Mouse (Mus musculus): ENCODE measurements around the gene Atg10. TPM values are rescaled to one million over a fixed set of nuclear protein-coding genes. Genes with fewer than 3 reads are reported as not detected.

The Atg10 gene
- 2.9 TPM for polyA plus RNA-seq (2015; fragmentation: Illumina TruSeq; extraction: RNeasy Lipid Tissue Mini Kit (QIAGEN cat#74804); ENCODE audit: insufficient read depth, low read depth, low replicate concordance)

DNA sequence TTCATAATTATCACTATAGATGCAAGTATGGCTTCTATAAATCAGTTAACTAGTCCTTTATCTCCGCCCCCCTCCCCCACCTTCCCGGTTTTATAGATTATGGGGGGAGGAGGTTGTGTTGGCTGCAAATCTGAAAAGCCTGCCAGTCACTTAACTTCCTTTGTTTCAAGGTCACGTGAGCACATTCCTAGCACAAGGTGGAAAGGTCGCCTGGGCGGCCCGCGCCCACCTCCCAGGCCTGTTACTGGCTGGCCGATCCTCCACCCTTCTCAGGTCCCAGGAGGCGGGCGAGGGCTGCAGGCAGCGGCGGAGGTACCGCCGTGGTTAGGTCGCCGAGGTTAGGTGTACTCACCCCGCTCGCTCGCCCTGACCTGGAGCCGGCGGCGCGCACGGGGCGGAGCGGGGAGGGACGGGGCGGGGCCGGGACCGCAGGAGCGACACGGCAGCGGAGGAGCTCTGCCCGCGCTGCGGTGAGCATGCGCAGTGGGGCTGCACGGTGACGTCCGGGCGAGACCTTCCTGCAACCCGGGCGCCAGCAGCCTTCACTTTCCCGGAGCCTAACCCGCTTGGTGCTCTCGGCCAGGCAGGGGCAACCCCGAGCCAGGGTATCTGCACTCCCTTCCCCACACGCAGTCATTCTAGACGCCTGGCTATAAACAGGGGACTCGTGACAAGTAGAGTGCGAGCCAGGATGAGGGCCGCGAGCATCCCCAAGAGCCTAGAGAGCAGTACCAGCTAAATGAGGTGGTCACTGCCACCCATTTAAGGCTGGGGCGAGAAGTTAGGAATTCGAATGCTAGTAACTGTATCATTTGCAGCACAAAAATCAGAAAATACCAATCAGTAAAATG, at the start of gene Atg10:
Gene Atg10, minus strand, starts transcription at position 382 of the 851 bp plus-strand sequence.

DNA sequence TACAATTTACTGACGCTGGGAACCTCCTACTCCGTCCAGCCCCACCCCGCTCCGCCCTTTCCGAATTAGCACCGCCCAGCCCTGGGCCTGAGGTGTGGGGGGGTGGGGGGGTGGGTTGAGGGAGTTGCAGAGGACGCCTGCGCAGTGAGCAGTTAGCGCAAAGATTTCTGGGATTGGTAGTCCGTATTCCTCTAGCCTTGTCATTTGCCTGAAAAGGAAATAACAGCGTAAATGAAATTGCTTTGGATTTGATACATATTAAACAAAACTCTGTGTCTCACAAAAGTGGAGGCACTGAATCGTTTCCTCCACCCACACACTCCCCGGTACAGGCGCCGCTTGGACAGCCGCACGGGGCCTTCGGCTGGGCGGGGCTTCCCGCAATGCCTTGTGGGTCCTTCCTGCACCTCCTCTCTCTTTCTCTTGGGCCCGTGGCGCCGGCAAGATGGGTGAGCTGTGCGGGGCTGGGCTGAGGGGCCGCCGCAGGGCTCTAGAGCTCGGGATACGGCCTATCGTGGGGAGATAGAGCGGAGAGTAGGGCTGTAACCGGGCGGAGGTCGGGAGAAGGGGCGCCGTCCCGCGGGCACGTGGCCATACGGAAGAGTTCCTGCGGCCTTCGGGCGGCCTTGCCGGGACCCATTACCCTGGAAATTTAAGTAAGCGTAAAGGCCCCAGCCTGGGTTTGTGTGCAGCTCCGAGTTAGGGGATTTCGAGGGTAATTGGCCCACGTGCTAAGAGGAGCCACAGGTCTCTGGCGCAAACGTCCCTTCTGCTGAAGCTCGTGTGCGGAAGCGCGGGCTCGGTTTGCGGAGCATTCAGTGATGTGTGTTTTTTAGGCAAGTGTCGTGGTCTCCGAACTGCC, 300.8 kb downstream of the Atg10 start, which contains the start of gene Rps23:
Gene Rps23, plus strand, starts transcription at position 208 of the 862 bp plus-strand sequence.

DNA sequence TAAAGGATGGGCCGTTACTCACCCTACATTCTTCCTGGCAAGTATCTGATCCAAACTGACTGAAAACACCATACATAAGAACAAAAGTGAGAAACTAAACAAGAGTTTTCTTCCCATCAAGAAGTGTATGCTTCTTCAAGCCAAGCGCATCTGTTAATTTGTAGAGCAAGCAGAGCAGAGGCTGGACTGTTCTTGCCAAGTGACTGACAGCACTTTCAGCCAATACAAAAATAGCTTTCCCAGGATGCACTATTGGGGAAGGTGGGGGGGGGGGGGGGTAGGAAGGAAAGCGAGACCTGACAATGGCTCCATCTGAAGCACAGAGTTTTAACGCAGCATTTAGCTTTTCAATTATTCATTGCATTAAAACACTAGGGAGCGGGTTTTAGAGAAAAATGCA, 318.6 kb downstream of the Atg10 start, which contains the start of gene Atp6ap1l:
Gene Atp6ap1l, minus strand, starts transcription at position 180 of the 400 bp plus-strand sequence.

Other genes starting within 250 kb of the Atg10 start
- 2.5 TPM for gene Ssbp2, start 236.3 kb upstream of the Atg10 start, polyA plus RNA-seq (2015; fragmentation: Illumina TruSeq; extraction: RNeasy Lipid Tissue Mini Kit (QIAGEN cat#74804); ENCODE audit: insufficient read depth, low read depth, low replicate concordance)